In the genomic region with DNA sequence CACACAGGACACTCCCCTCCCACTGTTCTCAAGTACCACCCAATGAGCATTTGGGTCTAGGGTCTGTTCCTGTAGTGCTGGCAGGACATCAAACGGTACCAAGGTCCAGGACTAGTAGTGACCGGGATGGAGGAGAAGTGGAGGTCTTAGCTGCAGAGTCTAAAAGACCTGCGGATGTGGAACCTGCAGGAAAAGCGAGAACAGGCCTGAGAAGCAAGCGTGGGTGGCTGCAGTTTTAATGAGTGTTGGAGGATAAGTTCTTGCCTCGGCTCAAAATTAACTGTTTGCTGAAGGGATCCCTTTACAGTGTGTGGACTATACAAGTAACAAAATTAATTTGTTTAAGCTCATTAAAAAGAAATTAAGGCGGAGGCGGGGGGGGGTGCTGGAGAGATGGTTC, we compare ENCODE assay signal across 16 mouse cellular contexts. TPM values are rescaled to one million over a fixed set of nuclear protein-coding genes. Genes with fewer than 3 reads are reported as not detected.
DNase-seq lines count a peak whose midpoint lies in the region; ATAC-seq lines count a peak whose summit lies in the region.
"Had no signal": no experiment of that assay in that cellular context is flagged by ENCODE, and none has a peak within 500 bp of the region (broad histone marks: within the 10 kb centered on the region; RNA-seq: fewer than 3 reads in every experiment).

No protein-coding gene starts in this region.

- H3K4me3 ChIP-seq in kidney, embryonic 15.5 days (replicated peaks) = no peak overlapping the region
- H3K4me3 ChIP-seq in forebrain, embryonic 13.5 days = no peak overlapping the region
- H3K4me3 ChIP-seq: embryonic facial prominence, embryonic 10.5 days; intestine, embryonic 15.5 days; liver, embryonic 12.5 days had no signal

- no peak for DNase-seq in kidney, adult 11 months
- DNase-seq in right cerebral cortex, adult 18-20 months = peak; percentile 60
- DNase-seq in right cerebral cortex, postnatal 4 days = no peak
- peak; percentile 61 to 70 for DNase-seq in right cerebral cortex, adult 2 months (ENCODE audit: low spot score in 2 of 2)
- DNase-seq in urinary bladder, postnatal 10 days (ENCODE audit: low spot score) = no peak
- DNase-seq: cerebellum, adult 2 months; heart, adult 18-20 months; heart, postnatal 36 days; kidney, postnatal 14 days; lung, adult 2 months had no signal

- peaks cover 11% of the 10 kb centered on the region; the same call in 1 of the 2 replicates for H3K4me1 ChIP-seq in kidney, embryonic 15.5 days
- H3K4me1 ChIP-seq in forebrain, embryonic 13.5 days = no peaks in the 10 kb centered on the region
- H3K4me1 ChIP-seq: intestine, embryonic 15.5 days; liver, embryonic 12.5 days had no signal

- H3K27ac ChIP-seq in kidney, embryonic 15.5 days = no peak overlapping the region
- H3K27ac ChIP-seq in forebrain, embryonic 13.5 days = no peak overlapping the region
- H3K27ac ChIP-seq: embryonic facial prominence, embryonic 10.5 days; hindbrain, embryonic 14.5 days; intestine, embryonic 15.5 days; liver, embryonic 12.5 days had no signal

- WGBS in kidney, embryonic 15.5 days = 51% methylated on average over 8 of the region's 8 CpGs
- WGBS in forebrain, embryonic 13.5 days = 78% methylated on average over 8 of the region's 8 CpGs

- peak; percentile 46; the same call in 1 of the 2 replicates for ATAC-seq in kidney, embryonic 15.5 days (replicated peaks; ENCODE audit: low FRiP score)
- ATAC-seq in forebrain, embryonic 13.5 days = no peak
- ATAC-seq: liver, embryonic 12.5 days had no signal

- H3K4me2 ChIP-seq in kidney, embryonic 15.5 days = no peak overlapping the region
- no peak overlapping the region for H3K4me2 ChIP-seq in forebrain, embryonic 13.5 days
- H3K4me2 ChIP-seq: hindbrain, embryonic 14.5 days; intestine, embryonic 15.5 days; liver, embryonic 12.5 days had no signal

- no peaks in the 10 kb centered on the region for H3K36me3 ChIP-seq in kidney, embryonic 15.5 days
- H3K36me3 ChIP-seq in forebrain, embryonic 13.5 days (ENCODE audit: poor library complexity, severe bottlenecking) = no peaks in the 10 kb centered on the region
- H3K36me3 ChIP-seq: embryonic facial prominence, embryonic 10.5 days; intestine, embryonic 15.5 days; liver, embryonic 12.5 days had no signal

- H3K9ac ChIP-seq in kidney, embryonic 15.5 days = no peak overlapping the region
- no peak overlapping the region for H3K9ac ChIP-seq in forebrain, embryonic 13.5 days
- H3K9ac ChIP-seq: hindbrain, embryonic 14.5 days; intestine, embryonic 15.5 days; liver, embryonic 12.5 days had no signal

- no peaks in the 10 kb centered on the region for H3K9me3 ChIP-seq in kidney, embryonic 15.5 days (replicated peaks)
- H3K9me3 ChIP-seq in forebrain, embryonic 13.5 days (replicated peaks) = no peaks in the 10 kb centered on the region
- H3K9me3 ChIP-seq: embryonic facial prominence, embryonic 10.5 days; intestine, embryonic 15.5 days; liver, embryonic 12.5 days had no signal

- no peaks in the 10 kb centered on the region for H3K27me3 ChIP-seq in kidney, embryonic 15.5 days
- H3K27me3 ChIP-seq in forebrain, embryonic 13.5 days = no peaks in the 10 kb centered on the region
- H3K27me3 ChIP-seq: intestine, embryonic 15.5 days; liver, embryonic 12.5 days had no signal

RNA-seq across cellular contexts. Expression of a gene that starts 13.5 kb away (rescaled TPM):
- polyA plus RNA-seq in kidney, embryonic 15.5 days (2015; fragmentation: Nextera tagmentation; extraction: Ambion mirVana) = 3.9 and 4.6 TPM in 2 replicates
- 3.5 and 3.6 TPM in 2 replicates for polyA plus RNA-seq in forebrain, embryonic 13.5 days (2015; fragmentation: Nextera tagmentation; extraction: Ambion mirVana)

RNA-seq across cellular contexts. Expression of a gene that starts 16.4 kb away (rescaled TPM):
- polyA plus RNA-seq in kidney, embryonic 15.5 days (2015; fragmentation: Nextera tagmentation; extraction: Ambion mirVana) = 118 and 120 TPM in 2 replicates
- polyA plus RNA-seq in forebrain, embryonic 13.5 days (2015; fragmentation: Nextera tagmentation; extraction: Ambion mirVana) = 93.9 and 101 TPM in 2 replicates

Comparison
In these comparisons a context has a peak if more than half of its experiments do, and no peak if none do; other contexts are left out.
1. DNase-seq: peak in right cerebral cortex, adult 18-20 months (single experiment) and right cerebral cortex, adult 2 months (2 of 2); none in kidney, adult 11 months (single experiment), right cerebral cortex, postnatal 4 days (single experiment) and urinary bladder, postnatal 10 days (single experiment).